ENCODE assay signal across 14 mouse cellular contexts in the genomic region with DNA sequence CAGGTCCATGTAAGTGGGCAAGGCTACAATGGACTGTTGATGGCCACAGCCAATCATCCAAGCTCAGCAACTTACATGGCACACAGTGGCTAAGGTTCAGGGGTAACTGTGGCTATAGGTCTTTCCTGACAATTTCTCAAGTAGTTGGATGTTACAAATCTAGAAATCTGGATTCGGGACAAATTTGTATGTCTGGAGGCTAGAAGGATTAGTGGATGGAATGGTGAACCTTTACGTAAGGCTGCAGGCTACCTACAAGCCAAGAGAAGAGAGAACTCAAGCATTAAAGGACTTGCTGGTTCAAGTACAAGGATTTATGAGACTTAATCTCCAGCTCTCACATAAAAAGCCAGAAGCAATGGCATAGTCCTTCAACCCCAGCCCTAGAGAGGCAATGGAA.
DNase-seq lines count a peak whose midpoint lies in the region.
"Had no signal": no experiment of that assay in that cellular context is flagged by ENCODE, and none has a peak within 500 bp of the region (broad histone marks: within the 10 kb centered on the region; RNA-seq: fewer than 3 reads in every experiment).

No protein-coding gene starts in this region.

- peak; percentile 72 for DNase-seq in fat pad, adult 2 months (ENCODE audit: extremely low read depth, low read depth, low spot score)
- DNase-seq in gonadal fat pad, adult 2 months (ENCODE audit: low read depth) = peak; percentile 77
- DNase-seq in adrenal gland, postnatal 10 days = no peak
- DNase-seq in kidney, postnatal 25 days = no peak
- DNase-seq: adrenal gland, adult 2 months; adrenal gland, adult 8-10 months; adrenal gland, postnatal 14 days; adrenal gland, postnatal 25 days; adrenal gland, postnatal 36 days; B cell, adult 2 months; cerebellum, adult 11 months; cerebellum, adult 11-12 months; cerebellum, adult 18-20 months; cerebellum, adult 2 months had no signal

Comparison
In these comparisons a context has a peak if more than half of its experiments do, and no peak if none do; other contexts are left out.
1. DNase-seq: peak in fat pad, adult 2 months (single experiment) and gonadal fat pad, adult 2 months (single experiment); none in adrenal gland, postnatal 10 days (single experiment) and kidney, postnatal 25 days (0 of 2).